Mouse (Mus musculus) spleen, adult 2 months (tissue): ENCODE results near the gene Gsto1. TPM values are rescaled to one million over a fixed set of nuclear protein-coding genes. Genes with fewer than 3 reads are reported as not detected.

Experiments
- DNase-seq, 2 experiments: peaks; one replicate each; pipeline versions ENCODE4 v3.0.0 to v3.0.0-alpha.2; 2012 to 2021; ENCODE audit warnings: low spot score in 2 of 2, low read depth in 1 of 2
- H3K27ac ChIP-seq: fragments of 200-500 bp; 2 replicates; pipeline ENCODE4 v1.5.1; 2012; ENCODE audit warnings: low read length, inconsistent platforms; ENCODE audit not compliant: insufficient read depth
- H3K27me3 ChIP-seq: fragments of 200-500 bp; 2 replicates; pipeline ENCODE4 v1.6.1; 2012; ENCODE audit warnings: mild to moderate bottlenecking, moderate library complexity, low read length, inconsistent platforms; ENCODE audit not compliant: control insufficient read depth, insufficient read depth
- H3K36me3 ChIP-seq: fragments of 200-500 bp; 2 replicates; pipeline ENCODE4 v1.6.1; 2012; ENCODE audit warnings: mild to moderate bottlenecking, low read length, inconsistent platforms; ENCODE audit not compliant: control insufficient read depth, insufficient read depth
- H3K4me1 ChIP-seq: fragments of 200-500 bp; 2 replicates; pipeline ENCODE4 v1.6.1; 2011; ENCODE audit warnings: inconsistent platforms; ENCODE audit not compliant: control insufficient read depth, insufficient read depth, insufficient read length
- H3K4me3 ChIP-seq: fragments of 200-500 bp; 2 replicates; pipeline ENCODE4 v1.5.1; 2011; ENCODE audit warnings: mild to moderate bottlenecking, inconsistent platforms; ENCODE audit not compliant: insufficient read depth, insufficient read length; ENCODE audit errors: extremely low read depth
- CTCF ChIP-seq: fragments of 200-500 bp; IDR thresholded peaks from 2 replicates; pipeline ENCODE4 v1.5.1; 2011; ENCODE audit warnings: mild to moderate bottlenecking, inconsistent platforms; ENCODE audit not compliant: insufficient read depth, insufficient read length, insufficient replicate concordance; ENCODE audit errors: extremely low read depth
- POLR2A ChIP-seq: fragments of 200-500 bp; IDR thresholded peaks from 2 replicates; pipeline ENCODE4 v1.6.1; 2011; ENCODE audit warnings: low read depth, low read length, inconsistent platforms
- WGBS: fragments of 180-500 bp; shearing (Covaris S2); methylation state at CpG from one replicate; pipeline ENCODE4 v1.1.7; 2018; 5-methylcytosine and 5-hydroxymethylcytosine counted together
- polyA plus RNA-seq: library from polyadenylated mRNA; depleted of rRNA; stranded (reverse); fragments of >200 nt; gene quantifications from 2 replicates; pipeline ENCODE4 v1.2.3, GENCODE M21; 2012; rRNA removed

The Gsto1 gene
- polyA plus RNA-seq, 1 experiment, result 24.5 TPM

DNA sequence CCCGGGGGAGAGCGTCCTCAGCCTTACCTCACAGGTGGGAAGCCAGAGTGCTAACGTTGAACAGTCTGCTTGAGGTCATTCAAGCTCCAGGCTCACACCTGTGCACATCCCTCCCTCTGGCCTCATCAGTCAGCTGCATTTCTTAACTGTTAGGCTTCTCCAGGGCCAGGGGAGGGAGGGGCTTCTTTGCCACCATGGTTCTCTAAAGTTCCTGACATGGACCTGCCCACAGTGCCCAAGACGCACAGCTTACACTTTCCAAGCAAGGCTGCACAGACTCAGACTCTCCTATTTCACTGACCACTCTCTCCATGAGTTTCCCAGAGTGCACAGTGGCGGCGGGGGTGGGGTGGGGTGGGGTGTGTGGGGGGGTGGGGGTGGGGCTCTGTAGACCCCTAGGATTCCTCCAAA lies 54.2 kb downstream of the Gsto1 start:
- Histone ChIP-seq H3K27me3 (no peaks in the 10 kb centered on the region), H3K36me3 (no peaks in the 10 kb centered on the region), H3K4me1 (peaks cover 38% of the 10 kb centered on the region), H3K27ac (peak overlapping the region; percentile 6), H3K4me3 (no peak overlapping the region)
- DNase-seq, result no peak
- no peak for TF ChIP-seq CTCF
- TF ChIP-seq POLR2A, result no peak
- 61% methylated on average over 6 of the region's 6 CpGs for WGBS

GRCm38 (mm10) chr19:47909387-47910116 lies 54.8 kb downstream of the Gsto1 start:
- Histone ChIP-seq H3K4me3 (no peak overlapping the region; the same call in 1 of the 2 replicates), H3K27ac (peak overlapping the region; percentile 71), H3K36me3 (no peaks in the 10 kb centered on the region), H3K27me3 (no peaks in the 10 kb centered on the region), H3K4me1 (peaks cover 36% of the 10 kb centered on the region)
- no peak for TF ChIP-seq POLR2A
- TF ChIP-seq CTCF, result no peak
- DNase-seq, result peak in 1 of 2 experiments; percentile 36
- 23% methylated on average over 10 of the region's 10 CpGs for WGBS

- DNase-seq, result peak in 1 of 2 experiments; percentile 38
- WGBS, result 14% methylated on average over 4 of the region's 4 CpGs
These were observed 55.4 kb downstream of the Gsto1 start for GRCm38 (mm10) chr19:47910117-47910618.

GRCm38 (mm10) chr19:47910751-47911150 lies 56.0 kb downstream of the Gsto1 start:
- Histone ChIP-seq H3K27me3 (no peaks in the 10 kb centered on the region), H3K4me3 (no peak overlapping the region), H3K27ac (peak overlapping the region; percentile 28; the same call in 1 of the 2 replicates), H3K36me3 (no peaks in the 10 kb centered on the region), H3K4me1 (peaks cover 30% of the 10 kb centered on the region)
- no peak for DNase-seq
- no peak for TF ChIP-seq CTCF
- 67% methylated on average over 4 of the region's 4 CpGs for WGBS

More at GRCm38 (mm10) chr19:47910117-47910618, 55.4 kb downstream of the Gsto1 start:
- Histone ChIP-seq H3K27me3 (no peaks in the 10 kb centered on the region), H3K27ac (peak overlapping the region; percentile 71), H3K4me3 (no peak overlapping the region; the same call in 1 of the 2 replicates), H3K4me1 (peaks cover 35% of the 10 kb centered on the region), H3K36me3 (no peaks in the 10 kb centered on the region)
- TF ChIP-seq CTCF (no peak), POLR2A (no peak)

DNA sequence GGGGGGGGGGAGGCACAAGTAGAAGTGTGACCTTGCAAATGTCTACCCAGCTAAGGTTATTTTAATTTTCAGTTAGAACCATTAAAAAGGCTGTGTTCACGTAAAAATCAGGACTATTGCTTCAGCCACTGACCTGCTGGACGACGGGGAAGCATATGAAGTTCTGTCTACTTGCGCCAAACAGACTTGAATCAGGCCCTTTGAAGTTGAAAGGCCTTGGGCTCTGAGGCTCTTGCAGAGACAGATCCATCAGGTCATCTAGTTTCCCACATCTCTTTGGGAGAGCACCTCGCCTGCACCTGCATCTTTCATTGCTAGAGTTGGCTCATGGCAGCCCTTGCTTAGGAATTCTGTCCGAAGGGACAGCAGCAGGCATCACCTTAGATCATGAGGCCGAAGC lies 58.6 kb downstream of the Gsto1 start:
- Histone ChIP-seq H3K27me3 (no peaks in the 10 kb centered on the region), H3K4me1 (peaks cover 40% of the 10 kb centered on the region; the same call in 1 of the 2 replicates), H3K4me3 (no peak overlapping the region), H3K36me3 (no peaks in the 10 kb centered on the region), H3K27ac (no peak overlapping the region)
- no peak for TF ChIP-seq POLR2A
- no peak for TF ChIP-seq CTCF
- 92% methylated on average over 7 of the region's 7 CpGs for WGBS
- no peak for DNase-seq

DNA sequence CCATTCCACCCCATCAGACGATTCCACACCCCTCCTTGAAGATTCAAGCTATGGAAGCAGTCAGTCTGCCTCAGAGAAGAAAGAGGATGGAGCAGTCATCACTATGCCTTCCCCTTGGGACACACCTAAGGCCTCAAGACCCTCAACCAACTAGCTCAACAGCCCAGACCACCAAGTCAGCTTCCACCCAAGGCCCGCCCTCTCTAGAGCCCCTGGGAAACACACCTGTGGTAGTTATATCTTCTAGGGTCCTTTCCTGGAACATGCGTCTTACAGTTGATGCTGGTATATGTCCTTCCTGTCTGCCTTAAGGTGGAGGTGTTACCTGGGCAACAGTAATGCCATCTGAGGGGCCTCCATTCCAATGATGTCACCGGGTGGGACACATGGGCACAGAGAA lies 59.4 kb downstream of the Gsto1 start:
- Histone ChIP-seq H3K27ac (no peak overlapping the region), H3K36me3 (no peaks in the 10 kb centered on the region), H3K4me3 (no peak overlapping the region), H3K27me3 (no peaks in the 10 kb centered on the region), H3K4me1 (peaks cover 38% of the 10 kb centered on the region; the same call in 1 of the 2 replicates)
- WGBS, result 90% methylated on average over 4 of the region's 4 CpGs
- no peak for DNase-seq
- no peak for TF ChIP-seq POLR2A
- no peak for TF ChIP-seq CTCF

Other genes starting within 250 kb of the Gsto1 start
- 1.7 and 1.9 TPM in 2 replicates for gene Col17a1, start 162.9 kb upstream of the Gsto1 start, polyA plus RNA-seq
- 16.4 and 24.5 TPM in 2 replicates for gene Sfr1, start 123.3 kb upstream of the Gsto1 start, polyA plus RNA-seq
- gene Gsto2, start 10.6 kb downstream of the Gsto1 start, polyA plus RNA-seq, result 0.13 and 0.32 TPM in 2 replicates
- not detected in 2 replicates for gene Cfap43, start 64.3 kb downstream of the Gsto1 start, polyA plus RNA-seq
- gene Itprip, start 64.3 kb downstream of the Gsto1 start, polyA plus RNA-seq, result 16.9 and 21.1 TPM in 2 replicates
- gene Cfap58, start 82.7 kb downstream of the Gsto1 start, polyA plus RNA-seq, result not detected in 2 replicates